Mouse (Mus musculus) heart, embryonic 15.5 days (tissue): ENCODE measurements at regions not wholly inside any gene's neighbourhood (a gene's known extent, or its start where the extent isn't known, plus 50 kb on each side); places are given as distances from the start of the nearest gene placed in this dataset.

Experiments used
- ATAC-seq: fragments of 200-750 bp; cut with Nextera tagmentation; replicated peaks from 2 replicates; pipeline ENCODE4 v1.8.0; 2017; ENCODE audit warnings: low read depth, moderate TSS enrichment; ENCODE audit not compliant: insufficient number of reproducible peaks, insufficient read depth, low FRiP score
- H3K27ac ChIP-seq: fragments of 300-500 bp; sonication (generic); 2 replicates; pipeline ENCODE4 v1.5.1; 2015; ENCODE audit warnings: mild to moderate bottlenecking, inconsistent platforms
- H3K27me3 ChIP-seq: fragments of 300-500 bp; sonication (generic); 2 replicates; pipeline ENCODE4 v1.6.1; 2015; ENCODE audit warnings: inconsistent platforms
- H3K36me3 ChIP-seq: fragments of 300-500 bp; sonication (generic); 2 replicates; pipeline ENCODE4 v1.6.1; 2015; ENCODE audit warnings: mild to moderate bottlenecking, inconsistent platforms
- H3K4me1 ChIP-seq: fragments of 300-500 bp; sonication (generic); replicated peaks from 2 replicates; pipeline ENCODE4 v1.6.1; 2015; ENCODE audit warnings: inconsistent platforms
- H3K4me2 ChIP-seq: fragments of 300-500 bp; sonication (generic); 2 replicates; pipeline ENCODE4 v1.6.1; 2015; ENCODE audit warnings: inconsistent platforms, mild to moderate bottlenecking, moderate library complexity
- H3K4me3 ChIP-seq: fragments of 300-500 bp; sonication (generic); 2 replicates; pipeline ENCODE4 v1.5.1; 2015; ENCODE audit warnings: mild to moderate bottlenecking, inconsistent platforms
- H3K9ac ChIP-seq: fragments of 300-500 bp; sonication (generic); 2 replicates; pipeline ENCODE4 v1.6.1; 2015; ENCODE audit warnings: mild to moderate bottlenecking, inconsistent platforms
- H3K9me3 ChIP-seq: fragments of 300-500 bp; sonication (generic); replicated peaks from 2 replicates; pipeline ENCODE4 v1.6.1; 2016; ENCODE audit warnings: inconsistent platforms
- WGBS: fragments of 180-500 bp; shearing (Covaris S2); methylation state at CpG from one replicate; pipeline ENCODE4 v1.1.7; 2015; ENCODE audit warnings: mixed read lengths; 5-methylcytosine and 5-hydroxymethylcytosine counted together

- Histone ChIP-seq H3K27me3 (no peaks in the 10 kb centered on the region), H3K9ac (no peak overlapping the region), H3K4me3 (no peak overlapping the region), H3K27ac (no peak overlapping the region), H3K4me1 (no peaks in the 10 kb centered on the region), H3K9me3 (no peaks in the 10 kb centered on the region), H3K4me2 (no peak overlapping the region), H3K36me3 (no peaks in the 10 kb centered on the region)
- no peak for ATAC-seq
- WGBS = 83% methylated on average over 4 of the region's 4 CpGs
Observed at GRCm38 (mm10) chr15:59214096-59214495, 325.0 kb downstream of the Gm49356 start.

DNA sequence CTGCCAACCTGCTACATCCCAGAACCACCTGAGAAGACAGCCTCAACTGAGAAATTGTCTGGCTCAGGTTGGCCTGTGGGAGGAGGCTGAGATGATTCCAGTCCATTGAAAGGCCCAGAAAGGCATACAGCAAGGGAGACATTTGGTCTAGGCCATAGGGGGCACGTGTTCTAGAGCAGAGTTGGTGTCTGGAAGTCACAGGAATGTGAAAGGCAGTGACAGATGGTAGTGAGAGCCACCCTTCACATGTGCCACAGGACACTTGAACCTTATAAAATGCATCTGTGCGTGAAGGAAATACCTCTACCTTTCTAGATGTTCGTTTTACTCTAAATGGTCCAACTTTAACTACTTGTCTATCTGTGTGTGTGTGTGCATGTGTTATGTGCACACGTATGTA is 326.1 kb downstream of the Gm49356 start:
- Histone ChIP-seq H3K4me1 (no peaks in the 10 kb centered on the region), H3K27ac (no peak overlapping the region), H3K9ac (no peak overlapping the region), H3K9me3 (no peaks in the 10 kb centered on the region), H3K4me2 (no peak overlapping the region), H3K4me3 (no peak overlapping the region), H3K27me3 (no peaks in the 10 kb centered on the region), H3K36me3 (no peaks in the 10 kb centered on the region)
- ATAC-seq = no peak
- WGBS = 82% methylated on average over 4 of the region's 4 CpGs

DNA sequence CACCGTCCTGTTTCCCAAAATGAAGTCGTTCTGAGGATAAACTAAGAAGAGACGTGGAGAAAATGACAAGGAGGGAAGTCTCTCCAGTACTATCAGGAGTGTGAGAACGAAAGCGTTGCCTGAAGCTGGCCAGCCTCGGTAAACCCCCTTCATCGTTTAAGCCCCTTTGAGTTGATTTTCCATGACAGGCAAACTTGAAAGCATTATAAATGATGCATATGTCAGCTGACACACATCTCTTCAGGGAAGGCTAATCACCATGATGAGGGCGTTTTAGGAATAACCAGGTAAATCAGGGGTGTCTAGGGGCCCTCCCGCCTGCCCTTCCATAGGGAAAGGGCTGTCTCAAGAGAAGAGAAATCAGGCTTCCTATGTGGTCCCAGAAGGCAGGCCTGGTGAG is 328.4 kb downstream of the Gm49356 start:
- H3K4me1 ChIP-seq = 0 out of 2 replicates have a peak, but pooled peaks cover 3% of the 10 kb centered on the region
- H3K9ac ChIP-seq = no peak overlapping the region
- no peak overlapping the region for H3K27ac ChIP-seq
- ATAC-seq = no peak
- H3K4me2 ChIP-seq = no peak overlapping the region
- no peaks in the 10 kb centered on the region for H3K9me3 ChIP-seq
- H3K36me3 ChIP-seq = no peaks in the 10 kb centered on the region
- no peaks in the 10 kb centered on the region for H3K27me3 ChIP-seq
- H3K4me3 ChIP-seq = no peak overlapping the region
- WGBS = 81% methylated on average over 9 of the region's 9 CpGs

DNA sequence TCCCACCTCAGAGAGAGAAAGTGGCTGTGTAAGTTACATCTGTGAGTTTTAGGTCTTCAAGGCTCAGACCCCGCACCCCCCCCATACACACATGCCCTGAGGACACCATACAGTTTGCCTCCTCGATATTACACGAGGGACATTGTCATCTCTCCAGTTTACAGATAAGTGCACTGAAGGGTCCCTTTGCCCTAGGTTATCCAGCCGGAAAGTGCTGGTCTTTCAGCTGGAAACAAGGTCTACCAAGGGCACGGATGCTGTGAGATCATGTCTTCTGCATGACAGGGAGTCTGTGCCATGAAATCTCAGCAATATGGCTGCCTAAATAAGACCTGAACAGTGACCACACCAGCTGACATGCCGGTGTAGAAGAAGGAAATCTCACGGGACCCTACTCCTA is 329.8 kb downstream of the Gm49356 start:
- H3K27me3 ChIP-seq = no peaks in the 10 kb centered on the region
- H3K4me3 ChIP-seq = no peak overlapping the region
- no peak overlapping the region for H3K9ac ChIP-seq
- ATAC-seq = no peak
- H3K9me3 ChIP-seq = no peaks in the 10 kb centered on the region
- 0 out of 2 replicates have a peak, but pooled peaks cover 3% of the 10 kb centered on the region for H3K4me1 ChIP-seq
- H3K27ac ChIP-seq = no peak overlapping the region
- 75% methylated on average over 7 of the region's 7 CpGs for WGBS
- H3K36me3 ChIP-seq = no peaks in the 10 kb centered on the region
- no peak overlapping the region for H3K4me2 ChIP-seq

DNA sequence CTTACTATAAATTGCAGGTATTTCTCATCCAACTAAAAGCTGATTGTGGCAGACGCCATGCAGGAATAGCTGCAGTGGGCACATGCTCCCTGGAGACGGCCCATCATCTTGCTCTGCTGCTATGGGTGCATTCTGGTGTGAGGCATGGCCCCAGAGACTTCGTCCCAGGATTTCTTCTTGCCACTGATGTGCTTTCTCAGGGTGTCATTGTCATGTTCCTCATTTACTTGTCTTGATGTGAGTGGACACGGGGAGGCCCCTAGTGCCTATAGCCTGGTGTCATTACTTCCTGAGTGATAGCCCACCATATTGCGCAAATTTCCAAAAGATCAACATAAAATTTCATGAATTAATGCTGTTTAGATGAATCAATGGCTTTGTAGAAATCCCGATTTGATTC is 336.5 kb downstream of the Gm49356 start:
- Histone ChIP-seq H3K9me3 (no peaks in the 10 kb centered on the region), H3K4me1 (peaks cover 15% of the 10 kb centered on the region), H3K9ac (no peak overlapping the region), H3K36me3 (no peaks in the 10 kb centered on the region), H3K27ac (no peak overlapping the region), H3K4me2 (no peak overlapping the region), H3K27me3 (no peaks in the 10 kb centered on the region), H3K4me3 (no peak overlapping the region)
- WGBS = 86% methylated on average over 6 of the region's 6 CpGs
- ATAC-seq = no peak

DNA sequence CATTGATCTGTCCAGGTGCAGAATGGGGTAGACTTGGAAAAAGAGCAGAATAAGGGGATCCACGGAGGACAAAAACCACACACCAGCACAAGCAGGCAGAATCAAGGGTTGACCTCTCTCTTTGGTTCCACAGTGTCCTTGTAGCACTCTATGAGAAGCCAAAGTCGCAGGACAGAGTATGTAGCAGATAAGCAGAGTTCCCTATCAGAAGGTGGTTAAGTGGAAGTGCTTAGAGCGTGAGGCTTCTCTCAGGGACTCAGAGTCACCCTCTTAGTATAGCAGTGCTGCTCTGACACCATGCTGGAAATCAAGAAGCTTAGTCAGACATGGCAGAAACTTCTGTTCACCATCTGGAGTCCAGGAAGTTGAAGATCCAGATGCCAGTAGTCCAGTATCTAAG is 338.2 kb downstream of the Gm49356 start:
- Histone ChIP-seq H3K4me3 (no peak overlapping the region), H3K36me3 (no peaks in the 10 kb centered on the region), H3K4me2 (peak overlapping the region; percentile 15; the same call in 1 of the 2 replicates), H3K9ac (no peak overlapping the region), H3K27ac (peak overlapping the region; percentile 3; the same call in 1 of the 2 replicates), H3K4me1 (peaks cover 12% of the 10 kb centered on the region), H3K9me3 (no peaks in the 10 kb centered on the region), H3K27me3 (no peaks in the 10 kb centered on the region)
- WGBS = 41% methylated on average over 3 of the region's 3 CpGs
- ATAC-seq = no peak; the same call in 1 of the 2 replicates

GRCm38 (mm10) chr15:59230536-59230935 is 341.4 kb downstream of the Gm49356 start:
- Histone ChIP-seq H3K27ac (no peak overlapping the region), H3K4me3 (no peak overlapping the region), H3K4me1 (peaks cover 12% of the 10 kb centered on the region), H3K36me3 (no peaks in the 10 kb centered on the region), H3K27me3 (no peaks in the 10 kb centered on the region), H3K9me3 (no peaks in the 10 kb centered on the region), H3K4me2 (no peak overlapping the region), H3K9ac (no peak overlapping the region)
- ATAC-seq = no peak

GRCm38 (mm10) chr15:59231703-59232102 is 342.6 kb downstream of the Gm49356 start:
- ATAC-seq = no peak
- Histone ChIP-seq H3K9ac (no peak overlapping the region), H3K4me1 (peaks cover 11% of the 10 kb centered on the region), H3K9me3 (no peaks in the 10 kb centered on the region), H3K36me3 (no peaks in the 10 kb centered on the region), H3K4me3 (no peak overlapping the region), H3K27ac (no peak overlapping the region), H3K4me2 (no peak overlapping the region), H3K27me3 (no peaks in the 10 kb centered on the region)
- 76% methylated on average over 1 of the region's 1 CpGs for WGBS

DNA sequence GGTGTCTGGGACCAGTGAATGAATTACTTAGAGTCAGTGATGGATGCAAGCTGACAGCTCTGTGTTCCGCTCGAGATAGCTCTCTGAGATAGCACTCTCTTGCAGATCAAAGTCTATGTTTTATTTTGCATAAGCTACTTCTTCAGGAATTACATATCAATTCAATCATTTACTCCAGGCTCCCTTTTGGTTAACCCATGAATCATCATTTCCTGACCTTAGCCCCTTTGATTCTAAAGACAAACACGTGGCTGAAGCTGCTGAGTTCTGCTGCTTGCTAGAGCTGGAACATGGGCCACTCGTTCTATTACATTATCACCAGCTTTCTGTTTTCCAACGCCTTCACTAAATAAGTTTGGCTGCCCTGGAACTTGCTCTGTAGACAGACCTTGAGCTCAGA is 343.2 kb downstream of the Gm49356 start:
- no peak for ATAC-seq
- H3K27me3 ChIP-seq = no peaks in the 10 kb centered on the region

DNA sequence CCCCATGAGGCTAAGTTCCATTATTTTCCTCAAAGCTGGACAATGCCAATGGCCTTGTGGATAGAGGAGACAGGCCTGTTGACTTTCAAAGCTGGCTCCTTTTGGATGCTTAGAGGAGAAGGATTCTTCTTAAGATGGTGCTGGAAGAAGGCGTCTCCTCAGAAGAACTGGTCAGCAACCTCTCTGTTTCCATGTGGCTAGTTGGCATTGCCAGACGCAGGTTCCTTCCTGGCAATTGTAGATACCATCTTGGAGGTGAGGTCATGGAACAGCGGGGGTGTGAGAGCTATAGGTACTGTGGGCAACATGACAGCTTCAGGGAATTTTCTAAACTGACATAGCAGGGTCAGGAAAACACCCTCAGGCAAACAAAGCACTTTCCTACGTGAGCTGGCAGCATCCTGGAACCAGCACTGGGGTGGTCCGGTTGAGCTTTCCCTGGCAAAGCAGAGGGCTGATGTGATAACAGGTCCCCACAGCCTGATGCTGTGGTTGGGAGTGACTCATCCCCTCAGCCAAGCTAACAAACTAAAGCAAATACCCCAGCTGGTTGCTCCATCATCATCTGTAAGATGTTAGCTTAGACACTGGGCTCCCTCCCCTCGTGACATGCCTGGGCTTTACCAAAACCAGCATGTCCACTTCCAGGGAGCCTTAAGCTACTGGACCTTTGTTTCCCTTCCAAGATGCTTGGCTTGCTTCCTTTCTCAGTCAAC is 348.5 kb downstream of the Gm49356 start:
- Histone ChIP-seq H3K27me3 (no peaks in the 10 kb centered on the region), H3K36me3 (no peaks in the 10 kb centered on the region), H3K9ac (no peak overlapping the region), H3K9me3 (no peaks in the 10 kb centered on the region), H3K27ac (no peak overlapping the region), H3K4me2 (no peak overlapping the region), H3K4me1 (no peaks in the 10 kb centered on the region), H3K4me3 (no peak overlapping the region)
- no peak for ATAC-seq
- WGBS = 65% methylated on average over 6 of the region's 6 CpGs

More for the DNA sequence above, 343.2 kb downstream of the Gm49356 start:
- Histone ChIP-seq H3K4me2 (no peak overlapping the region), H3K9me3 (no peaks in the 10 kb centered on the region), H3K9ac (no peak overlapping the region), H3K36me3 (no peaks in the 10 kb centered on the region), H3K4me1 (peaks cover 5% of the 10 kb centered on the region), H3K27ac (no peak overlapping the region), H3K4me3 (no peak overlapping the region)
- WGBS = 77% methylated on average over 5 of the region's 5 CpGs

DNA sequence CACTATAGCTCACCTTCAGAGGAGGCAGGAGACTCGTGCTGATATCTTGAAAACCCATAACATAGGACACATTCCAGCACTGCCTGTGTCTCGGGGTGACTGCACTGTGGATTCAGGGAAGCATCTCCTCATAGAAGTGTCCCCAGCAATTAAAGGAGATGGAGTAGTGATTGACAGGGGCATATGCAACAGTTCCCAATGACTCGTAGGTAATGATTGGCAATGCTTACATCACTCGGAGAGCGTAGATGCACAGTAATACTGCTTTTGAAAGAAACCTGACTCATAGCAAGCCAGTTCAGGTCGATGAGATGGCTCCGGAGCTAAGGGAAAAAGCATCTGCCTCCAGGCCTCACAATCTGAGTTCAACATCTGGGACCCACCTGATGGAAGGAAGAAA is 352.7 kb downstream of the Gm49356 start:
- Histone ChIP-seq H3K4me3 (no peak overlapping the region), H3K9ac (no peak overlapping the region), H3K4me1 (peaks cover 7% of the 10 kb centered on the region), H3K27ac (no peak overlapping the region), H3K36me3 (no peaks in the 10 kb centered on the region), H3K4me2 (no peak overlapping the region), H3K9me3 (no peaks in the 10 kb centered on the region), H3K27me3 (no peaks in the 10 kb centered on the region)
- ATAC-seq = no peak
- WGBS = 79% methylated on average over 7 of the region's 7 CpGs

- ATAC-seq = no peak
- no peaks in the 10 kb centered on the region for H3K36me3 ChIP-seq
- no peak overlapping the region for H3K9ac ChIP-seq
- 53% methylated on average over 4 of the region's 4 CpGs for WGBS
- H3K4me1 ChIP-seq = peaks cover 7% of the 10 kb centered on the region
- no peak overlapping the region for H3K4me2 ChIP-seq
- H3K9me3 ChIP-seq = no peaks in the 10 kb centered on the region
- H3K4me3 ChIP-seq = no peak overlapping the region
- no peaks in the 10 kb centered on the region for H3K27me3 ChIP-seq
- peak overlapping the region; percentile 48; the same call in 1 of the 2 replicates for H3K27ac ChIP-seq
Observed at GRCm38 (mm10) chr15:59245927-59246649, 357.0 kb downstream of the Gm49356 start.
